Mouse (Mus musculus) MEL (cell line): Measurements from ENCODE around the gene Myod1.

Experiments
- E2F4 ChIP-seq: IDR thresholded peaks from 2 replicates; pipeline ENCODE4 v1.6.1; 2011; ENCODE audit warnings: low read depth, low read length, improper control_type of control experiment, borderline replicate concordance
- EP300 ChIP-seq, 2 experiments: IDR thresholded peaks; 2 replicates each; pipeline ENCODE4 v1.6.1; 2011; ENCODE audit warnings: improper control_type of control experiment in 2 of 2, low read length in 2 of 2, low read depth in 1 of 2, mild to moderate bottlenecking in 1 of 2
- ETS1 ChIP-seq: IDR thresholded peaks from 2 replicates; pipeline ENCODE4 v1.6.1; 2012; ENCODE audit warnings: low read depth, mild to moderate bottlenecking, inconsistent platforms, low read length, improper control_type of control experiment, moderate library complexity
- GATA1 ChIP-seq: IDR thresholded peaks from 2 replicates; pipeline ENCODE4 v1.6.1; 2011; ENCODE audit warnings: low read depth, low read length, improper control_type of control experiment
- POLR2A ChIP-seq, 2 experiments: IDR thresholded peaks; 2 replicates each; pipeline ENCODE4 v1.6.1; 2011 to 2012; ENCODE audit warnings: low read length in 2 of 2, mild to moderate bottlenecking in 2 of 2, control low read depth in 1 of 2, improper control_type of control experiment in 1 of 2, low read depth in 1 of 2, moderate library complexity in 1 of 2; ENCODE audit not compliant: control insufficient read depth in 1 of 2, insufficient read depth in 1 of 2, poor library complexity in 1 of 2
- USF1 ChIP-seq: IDR thresholded peaks from 2 replicates; pipeline ENCODE4 v1.6.1; 2014; ENCODE audit warnings: low read depth, mild to moderate bottlenecking, inconsistent platforms, low read length, improper control_type of control experiment, moderate library complexity
- ZKSCAN1 ChIP-seq: IDR thresholded peaks from 2 replicates; pipeline ENCODE4 v1.6.1; 2012; ENCODE audit warnings: low read depth, mild to moderate bottlenecking, inconsistent platforms, low read length, improper control_type of control experiment, moderate library complexity

DNA sequence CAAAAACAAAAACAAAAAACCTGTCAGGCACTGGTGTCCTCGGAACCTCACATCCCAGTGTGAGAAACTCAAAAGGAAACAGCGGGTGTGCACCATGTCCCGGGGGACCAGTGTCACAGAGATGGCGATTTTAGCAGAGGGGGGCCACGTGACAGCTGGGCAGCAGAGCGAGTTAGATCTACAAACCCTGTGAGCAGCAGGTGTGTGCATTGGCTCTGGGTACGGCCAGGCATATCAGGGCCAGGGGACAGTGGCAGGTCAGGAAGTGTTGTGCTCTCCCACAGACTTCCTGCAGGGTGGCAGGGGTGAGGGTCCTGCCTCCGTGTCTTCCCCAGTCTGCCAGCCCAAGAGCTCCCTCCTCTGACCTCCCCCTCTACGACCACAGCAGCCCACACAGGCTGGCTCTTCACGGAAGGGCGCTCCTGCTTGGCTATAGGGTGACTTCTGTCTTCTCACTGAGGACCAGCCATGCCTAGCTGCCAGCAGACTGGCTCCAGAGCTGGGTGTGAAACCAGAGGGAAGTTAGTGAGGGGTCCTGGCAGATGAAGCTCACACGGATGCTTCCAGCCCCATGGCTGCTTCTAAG lies 33.0 kb downstream of the Myod1 start:
- TF ChIP-seq GATA1 (no peak), USF1 (no peak), EP300 (IDR thresholded peaks at IDR 0.05; ENCODE audit: low read depth in 1 of 2, low read length in 2 of 2) (no peak), ETS1 (no peak), E2F4 (no peak), POLR2A (IDR thresholded peaks at IDR 0.05; ENCODE audit: control insufficient read depth in 1 of 2, insufficient read depth in 1 of 2, low read depth in 1 of 2, low read length in 2 of 2, poor library complexity in 1 of 2) (no peak), ZKSCAN1 (no peak)
